ENCODE assay signal across 8 mouse cellular contexts in genomic region chr17:65612391-65613141, GRCm38 (mm10). TPM values are rescaled to one million over a fixed set of nuclear protein-coding genes. Genes with fewer than 3 reads are reported as not detected.
A peak's percentile ranks its signal among the peaks of the same experiment; 100 is the strongest.
DNase-seq lines count a peak whose midpoint lies in the region; ATAC-seq lines count a peak whose summit lies in the region.

No protein-coding gene starts in this region.

- H3K9ac ChIP-seq in hindbrain, embryonic 14.5 days: peak overlapping the region; percentile 98

- no peaks in the 10 kb centered on the region for H3K9me3 ChIP-seq in hindbrain, embryonic 14.5 days (ENCODE audit: control insufficient read depth, low read length)

- peak; percentile 55 for DNase-seq in NIH3T3 (ENCODE audit: low read depth)
- peak; percentile 66 for DNase-seq in cerebellum, adult 9-10 months
- no peak for DNase-seq in hindbrain, embryonic 14.5 days (ENCODE audit: low spot score)
- DNase-seq in left cerebral cortex, postnatal 10 days (ENCODE audit: extremely low spot score in 1 of 2, low spot score in 2 of 2): peak; percentile 20 to 71
- DNase-seq in mesoderm, embryonic 11.5 days (ENCODE audit: low read depth, low spot score): peak; percentile 50
- peak; percentile 48 for DNase-seq in spleen, adult 12 weeks (ENCODE audit: low spot score)

- WGBS in hindbrain, embryonic 14.5 days: under 1% methylated on average over 70 of the region's 91 CpGs

- H3K4me3 ChIP-seq in hindbrain, embryonic 14.5 days (replicated peaks; ENCODE audit: low read length): peak overlapping the region; percentile 98

- ATAC-seq in frontal cortex, adult (ENCODE audit: low TSS enrichment): peak; percentile 17
- ATAC-seq in hindbrain, embryonic 14.5 days (ENCODE audit: low FRiP score): peak; percentile 22
- no peak for ATAC-seq in granulocyte monocyte progenitor cell, adult 5-6 weeks (replicated peaks; ENCODE audit: poor library complexity, severe bottlenecking)

- H3K4me2 ChIP-seq in hindbrain, embryonic 14.5 days (replicated peaks): peak overlapping the region; percentile 60

- H3K4me1 ChIP-seq in hindbrain, embryonic 14.5 days (replicated peaks; ENCODE audit: control insufficient read depth, insufficient read depth, low read length): peaks cover 40% of the 10 kb centered on the region

- no peaks in the 10 kb centered on the region for H3K27me3 ChIP-seq in hindbrain, embryonic 14.5 days (ENCODE audit: control insufficient read depth, insufficient read depth, low read length)

- H3K36me3 ChIP-seq in hindbrain, embryonic 14.5 days (replicated peaks; ENCODE audit: control insufficient read depth, insufficient read depth): no peaks in the 10 kb centered on the region

- intact Hi-C loops in left cerebral cortex, postnatal 10 days (cut with DNase I): loop anchor here (5.0 kb wide), 1 partner anchor 170 kb away; the partner anchor contains the start of gene Ppp4r1

- peak overlapping the region; percentile 100 for H3K27ac ChIP-seq in hindbrain, embryonic 14.5 days

RNA-seq across cellular contexts. Expression of gene Vapa, which starts 0.8 kb away (rescaled TPM):
- 292 and 314 TPM in 2 replicates for polyA plus RNA-seq in hindbrain, embryonic 14.5 days (2014; fragmentation: Nextera tagmentation; extraction: Ambion mirVana)
- 100 to 1,000 TPM; 187 to 197 TPM for total RNA-seq in left cerebral cortex, postnatal 10 days (2021)
- total RNA-seq in granulocyte monocyte progenitor cell, adult 5-6 weeks (2014; fragmentation: Nextera tagmentation): 131 and 169 TPM in 2 replicates
- 127 and 134 TPM in 2 replicates for total RNA-seq in granulocyte monocyte progenitor cell, adult 5-6 weeks (2017)

RNA-seq across cellular contexts. Expression of gene Txndc2, which starts 29.4 kb away (rescaled TPM):
- polyA plus RNA-seq in hindbrain, embryonic 14.5 days (2014; fragmentation: Nextera tagmentation; extraction: Ambion mirVana): 0.21 and 0.22 TPM in 2 replicates
- total RNA-seq in left cerebral cortex, postnatal 10 days (2021): under 1 TPM; 0.24 to 0.65 TPM
- total RNA-seq in granulocyte monocyte progenitor cell, adult 5-6 weeks (2014; fragmentation: Nextera tagmentation): not detected in 2 replicates
- not detected in 2 replicates for total RNA-seq in granulocyte monocyte progenitor cell, adult 5-6 weeks (2017)
